Mouse (Mus musculus): ENCODE data around the gene 4930558K02Rik. TPM values are rescaled to one million over a fixed set of nuclear protein-coding genes. Genes with fewer than 3 reads are reported as not detected.

The 4930558K02Rik gene
- polyA plus RNA-seq, 1 experiment from 2014 or later, result not detected

GRCm38 (mm10) chr1:161931313-161931712, 48.1 kb downstream of the 4930558K02Rik start:
- peaks cover 4% of the 10 kb centered on the region; the same call in 1 of the 2 replicates for H3K4me1 ChIP-seq
- no peak overlapping the region for H3K4me3 ChIP-seq
- no peak overlapping the region for H3K9ac ChIP-seq
- no peaks in the 10 kb centered on the region for H3K36me3 ChIP-seq
- ATAC-seq (ENCODE audit: low FRiP score, low read depth), result no peak
- H3K9me3 ChIP-seq, result no peaks in the 10 kb centered on the region
- H3K4me2 ChIP-seq (replicated peaks), result peak overlapping the region; percentile 31; the same call in 1 of the 2 replicates
- WGBS, result 69% methylated on average over 4 of the region's 4 CpGs
- H3K27ac ChIP-seq, result no peak overlapping the region
- H3K27me3 ChIP-seq, result no peaks in the 10 kb centered on the region

DNA sequence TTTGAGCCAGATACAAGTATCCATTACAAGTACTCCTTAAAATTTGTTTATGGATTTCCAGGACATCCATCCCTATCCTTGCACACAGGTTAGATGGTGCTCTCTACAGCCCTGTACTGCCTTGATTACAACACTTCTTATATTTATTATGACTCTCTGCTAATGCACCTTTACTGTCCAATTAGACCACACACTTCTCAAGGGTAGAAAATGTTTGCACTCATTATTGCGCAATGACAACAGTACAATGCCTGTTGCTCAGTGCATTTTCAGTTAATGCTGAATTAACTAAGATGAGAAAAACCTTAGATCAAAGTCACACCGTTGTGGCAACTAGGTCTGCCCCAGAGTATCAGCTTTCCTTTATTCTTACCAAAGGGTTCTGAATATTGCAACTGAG, 51.5 kb downstream of the 4930558K02Rik start:
- H3K9ac ChIP-seq, result no peak overlapping the region
- WGBS, result 87% methylated on average over 2 of the region's 2 CpGs

DNA sequence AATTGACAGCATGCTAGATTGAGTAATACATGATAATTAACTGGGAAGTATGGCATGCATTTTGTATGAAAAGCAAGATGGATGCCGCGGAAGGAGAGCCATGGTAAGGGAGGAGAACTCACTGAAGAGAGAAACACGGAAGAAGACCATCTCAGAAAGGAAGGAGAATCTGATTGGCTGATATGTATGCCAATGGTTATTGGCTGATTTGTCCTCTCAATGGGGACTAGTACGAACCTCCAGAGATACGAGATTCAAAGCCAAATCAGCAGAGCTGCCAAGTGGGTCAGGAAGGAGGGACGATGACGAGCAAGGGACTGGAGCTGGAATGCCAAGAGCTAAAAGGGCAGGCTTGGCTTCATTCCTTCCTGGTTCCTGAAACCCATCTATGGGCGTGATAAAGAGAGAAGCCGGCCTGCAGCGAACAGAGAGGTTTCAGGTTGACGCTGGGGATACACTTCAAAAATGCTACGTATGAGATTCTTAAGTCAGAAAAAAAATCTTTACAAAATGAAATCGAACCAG, 54.1 kb downstream of the 4930558K02Rik start:
- no peak for ATAC-seq (ENCODE audit: low FRiP score, low read depth)
- H3K27ac ChIP-seq, result no peak overlapping the region
- H3K4me3 ChIP-seq, result no peak overlapping the region
- no peaks in the 10 kb centered on the region for H3K9me3 ChIP-seq
- H3K4me1 ChIP-seq, result no peaks in the 10 kb centered on the region
- H3K9ac ChIP-seq, result no peak overlapping the region
- WGBS, result 86% methylated on average over 13 of the region's 13 CpGs
- no peak overlapping the region for H3K4me2 ChIP-seq (replicated peaks)
- H3K36me3 ChIP-seq, result no peaks in the 10 kb centered on the region
- H3K27me3 ChIP-seq, result no peaks in the 10 kb centered on the region

More for the DNA sequence above, 51.5 kb downstream of the 4930558K02Rik start:
- Histone ChIP-seq H3K4me1 (peaks cover 4% of the 10 kb centered on the region; the same call in 1 of the 2 replicates), H3K27ac (no peak overlapping the region), H3K27me3 (no peaks in the 10 kb centered on the region), H3K4me2 (replicated peaks) (no peak overlapping the region), H3K36me3 (no peaks in the 10 kb centered on the region), H3K9me3 (no peaks in the 10 kb centered on the region), H3K4me3 (no peak overlapping the region)
- ATAC-seq (ENCODE audit: low FRiP score, low read depth), result no peak

GRCm38 (mm10) chr1:161924321-161924720, 55.1 kb downstream of the 4930558K02Rik start:
- 76% methylated on average over 3 of the region's 3 CpGs for WGBS
- no peaks in the 10 kb centered on the region for H3K4me1 ChIP-seq
- ATAC-seq (ENCODE audit: low FRiP score, low read depth), result no peak

GRCm38 (mm10) chr1:161921928-161922327, 57.5 kb downstream of the 4930558K02Rik start:
- no peak for ATAC-seq (ENCODE audit: low FRiP score, low read depth)
- H3K9me3 ChIP-seq, result no peaks in the 10 kb centered on the region
- H3K9ac ChIP-seq, result no peak overlapping the region
- H3K4me1 ChIP-seq, result peaks cover 15% of the 10 kb centered on the region
- H3K4me2 ChIP-seq (replicated peaks), result no peak overlapping the region
- no peak overlapping the region for H3K4me3 ChIP-seq
- H3K36me3 ChIP-seq, result no peaks in the 10 kb centered on the region
- no peaks in the 10 kb centered on the region for H3K27me3 ChIP-seq
- H3K27ac ChIP-seq, result no peak overlapping the region
- WGBS, result 79% methylated on average over 6 of the region's 6 CpGs

More at GRCm38 (mm10) chr1:161924321-161924720, 55.1 kb downstream of the 4930558K02Rik start:
- no peaks in the 10 kb centered on the region for H3K36me3 ChIP-seq
- H3K9me3 ChIP-seq, result no peaks in the 10 kb centered on the region
- H3K27me3 ChIP-seq, result no peaks in the 10 kb centered on the region
- H3K4me2 ChIP-seq (replicated peaks), result no peak overlapping the region
- no peak overlapping the region for H3K27ac ChIP-seq
- H3K4me3 ChIP-seq, result no peak overlapping the region
- no peak overlapping the region for H3K9ac ChIP-seq

DNA sequence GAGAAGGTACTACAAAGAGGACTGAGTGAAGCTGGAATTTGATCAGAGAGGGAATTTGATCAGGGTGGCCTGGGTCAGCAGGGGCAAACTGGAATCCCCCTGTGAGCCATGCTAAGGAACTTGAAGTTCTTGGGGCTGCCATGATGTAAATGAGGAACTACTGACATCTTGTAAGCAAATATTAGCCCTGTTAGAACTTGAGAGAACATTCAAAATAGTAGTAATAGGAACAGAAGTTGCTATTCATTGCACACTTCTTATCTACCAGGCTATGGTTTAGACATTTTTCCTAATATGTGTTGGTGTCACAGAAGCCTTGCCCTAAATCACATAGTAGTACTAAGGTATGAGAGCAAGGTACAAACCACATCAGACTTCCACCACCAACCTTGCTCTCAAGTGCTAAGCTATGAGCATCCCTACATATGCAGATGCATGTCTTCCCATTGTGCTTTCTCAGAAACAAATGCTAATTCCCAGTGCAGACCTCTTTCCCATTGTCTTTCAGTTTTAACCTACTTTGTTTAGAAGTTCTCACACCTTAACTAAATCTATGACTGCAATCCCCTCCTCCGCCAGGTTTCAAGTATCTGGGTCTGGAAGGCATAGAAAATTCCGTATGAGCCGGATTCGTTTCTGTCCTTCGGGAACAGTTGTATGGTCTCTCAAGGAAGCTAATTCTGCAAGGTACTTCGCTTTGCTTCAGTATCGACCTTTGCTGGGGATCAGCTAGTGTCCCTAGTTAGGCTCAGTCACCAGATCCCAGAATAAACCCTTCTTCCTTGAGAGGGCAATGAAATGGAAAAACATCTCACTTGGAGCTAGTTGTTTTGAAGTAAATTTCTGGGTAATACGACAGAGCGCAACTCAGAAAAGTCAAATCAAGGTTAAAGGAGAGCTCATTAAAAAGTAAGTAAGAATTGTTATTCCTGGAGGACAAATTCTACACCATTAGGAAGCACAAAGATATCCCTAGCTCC, 58.7 kb downstream of the 4930558K02Rik start:
- Histone ChIP-seq H3K27me3 (no peaks in the 10 kb centered on the region), H3K4me1 (peaks cover 15% of the 10 kb centered on the region), H3K9me3 (no peaks in the 10 kb centered on the region), H3K4me3 (no peak overlapping the region), H3K9ac (no peak overlapping the region), H3K27ac (no peak overlapping the region), H3K36me3 (no peaks in the 10 kb centered on the region), H3K4me2 (replicated peaks) (no peak overlapping the region)
- 74% methylated on average over 9 of the region's 9 CpGs for WGBS
- no peak for ATAC-seq (ENCODE audit: low FRiP score, low read depth)

DNA sequence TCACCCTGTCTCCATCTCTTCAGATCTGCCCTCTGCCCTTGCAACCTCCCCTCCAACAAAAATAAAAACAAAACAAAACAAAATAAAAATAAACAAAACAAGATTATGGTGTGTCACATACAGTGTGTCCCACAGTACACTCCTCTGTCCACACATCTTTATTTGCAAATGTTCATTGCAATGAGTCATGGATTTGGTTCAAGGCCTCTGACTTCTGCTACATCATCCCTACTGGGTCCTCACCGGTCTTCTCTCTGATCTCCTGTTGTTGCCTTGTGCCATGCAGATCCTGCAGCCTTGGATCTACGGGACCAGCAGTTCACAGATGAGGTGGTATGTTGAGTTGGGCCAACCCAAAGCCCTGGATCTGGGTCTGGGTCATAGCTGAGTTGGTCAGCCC, 59.8 kb downstream of the 4930558K02Rik start:
- Histone ChIP-seq H3K4me2 (replicated peaks) (no peak overlapping the region), H3K27ac (no peak overlapping the region), H3K9me3 (no peaks in the 10 kb centered on the region), H3K9ac (no peak overlapping the region), H3K4me3 (no peak overlapping the region), H3K27me3 (no peaks in the 10 kb centered on the region), H3K36me3 (no peaks in the 10 kb centered on the region), H3K4me1 (peaks cover 20% of the 10 kb centered on the region)
- 96% methylated on average over 2 of the region's 2 CpGs for WGBS
- no peak for ATAC-seq (ENCODE audit: low FRiP score, low read depth)

DNA sequence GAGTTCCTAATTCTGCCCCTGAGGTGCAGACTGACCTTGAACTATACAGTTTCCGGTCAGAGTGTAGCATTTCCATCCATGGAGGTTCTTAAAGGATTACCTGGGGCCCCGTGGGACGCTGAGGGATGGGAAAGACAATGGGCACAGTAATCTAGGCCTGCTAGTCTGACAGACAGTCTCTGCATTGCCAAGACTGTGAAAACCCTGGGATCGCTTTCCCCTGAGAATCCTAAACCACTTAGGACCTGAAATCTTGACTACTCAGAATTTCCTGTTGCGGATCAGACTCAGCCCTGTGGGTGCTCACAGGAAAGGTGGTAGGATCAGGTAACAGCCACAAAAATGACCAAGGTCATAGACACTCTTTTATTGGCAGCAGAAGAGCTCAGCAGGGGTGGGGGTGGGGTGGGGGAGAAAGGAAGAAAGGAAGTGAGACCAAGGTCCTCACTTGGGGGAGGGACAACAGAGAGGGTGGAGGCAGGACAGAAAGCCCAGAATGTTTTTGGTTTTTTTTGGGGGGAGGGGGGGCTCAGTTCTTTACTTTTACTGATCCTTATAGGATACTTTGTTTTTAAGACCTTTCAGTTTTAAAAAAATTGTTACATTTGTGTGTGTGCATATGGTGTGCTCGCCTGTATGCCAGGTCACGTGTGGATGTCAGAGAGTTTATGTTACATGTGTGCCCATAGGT, 60.6 kb downstream of the 4930558K02Rik start:
- H3K4me1 ChIP-seq, result peaks cover 28% of the 10 kb centered on the region
- no peaks in the 10 kb centered on the region for H3K27me3 ChIP-seq
- no peak for ATAC-seq (ENCODE audit: low FRiP score, low read depth)
- no peak overlapping the region for H3K27ac ChIP-seq
- H3K9ac ChIP-seq, result no peak overlapping the region; the same call in 1 of the 2 replicates
- no peak overlapping the region for H3K4me2 ChIP-seq (replicated peaks)
- 42% methylated on average over 7 of the region's 7 CpGs for WGBS
- H3K4me3 ChIP-seq, result no peak overlapping the region
- no peaks in the 10 kb centered on the region for H3K9me3 ChIP-seq
- no peaks in the 10 kb centered on the region for H3K36me3 ChIP-seq

DNA sequence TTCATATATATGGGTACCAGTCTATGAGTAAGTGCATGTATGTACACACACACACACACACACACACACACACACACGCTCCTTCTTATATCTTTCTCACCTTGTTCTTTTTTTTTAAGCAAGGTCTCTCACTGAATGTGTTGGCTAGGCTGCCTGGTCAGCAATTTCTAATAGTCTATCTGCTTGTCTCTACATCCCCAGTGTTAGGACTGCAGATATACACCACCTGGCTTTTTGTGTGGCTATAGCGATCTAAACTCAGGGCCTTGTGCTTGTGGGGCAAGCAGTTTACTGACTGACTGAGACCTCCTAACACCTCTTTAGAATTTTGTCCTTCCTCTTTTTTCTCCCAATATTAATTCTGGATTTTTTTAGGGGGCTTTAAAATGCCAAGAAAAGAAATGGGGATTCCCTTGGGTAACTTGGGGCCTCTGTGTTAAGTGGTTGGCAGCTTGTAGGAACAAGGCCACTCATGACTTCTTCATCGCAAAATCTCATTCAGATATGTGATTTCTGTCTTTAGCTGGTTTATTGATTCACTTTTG, 61.4 kb downstream of the 4930558K02Rik start:
- no peaks in the 10 kb centered on the region for H3K27me3 ChIP-seq
- ATAC-seq (ENCODE audit: low FRiP score, low read depth), result no peak
- peak overlapping the region; percentile 11; the same call in 1 of the 2 replicates for H3K27ac ChIP-seq
- H3K36me3 ChIP-seq, result no peaks in the 10 kb centered on the region
- H3K4me3 ChIP-seq, result no peak overlapping the region
- H3K4me2 ChIP-seq (replicated peaks), result no peak overlapping the region
- H3K9ac ChIP-seq, result no peak overlapping the region
- 75% methylated on average over 3 of the region's 3 CpGs for WGBS
- H3K4me1 ChIP-seq, result peaks cover 36% of the 10 kb centered on the region
- no peaks in the 10 kb centered on the region for H3K9me3 ChIP-seq

DNA sequence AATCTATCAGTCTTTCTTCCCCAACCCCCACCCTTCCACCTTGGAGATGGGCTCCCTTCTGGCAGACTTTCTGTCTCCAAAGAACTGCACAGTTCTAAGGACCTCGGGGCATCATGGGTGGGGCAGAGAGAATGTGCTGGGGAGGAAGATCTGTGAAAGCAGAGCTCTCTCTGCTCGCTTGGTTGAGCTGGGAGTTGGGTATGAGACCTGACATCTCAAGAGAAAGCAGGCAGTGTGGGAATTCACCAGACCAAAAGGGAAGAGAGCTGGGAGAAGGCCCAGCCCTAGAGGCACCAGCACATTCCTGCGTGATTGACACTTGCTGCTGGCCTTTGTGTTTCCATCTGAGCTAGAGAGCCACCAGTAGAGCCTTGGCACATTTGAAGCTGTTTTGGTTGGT, 63.4 kb downstream of the 4930558K02Rik start:
- H3K4me2 ChIP-seq (replicated peaks), result no peak overlapping the region
- H3K27ac ChIP-seq, result no peak overlapping the region
- no peaks in the 10 kb centered on the region for H3K36me3 ChIP-seq
- H3K9ac ChIP-seq, result no peak overlapping the region
- WGBS, result 59% methylated on average over 3 of the region's 3 CpGs
- no peak for ATAC-seq (ENCODE audit: low FRiP score, low read depth)
- no peaks in the 10 kb centered on the region for H3K27me3 ChIP-seq
- peaks cover 43% of the 10 kb centered on the region for H3K4me1 ChIP-seq
- no peak overlapping the region for H3K4me3 ChIP-seq
- no peaks in the 10 kb centered on the region for H3K9me3 ChIP-seq

GRCm38 (mm10) chr1:161913648-161913984, 65.8 kb downstream of the 4930558K02Rik start:
- Histone ChIP-seq H3K4me1 (peaks cover 39% of the 10 kb centered on the region), H3K27me3 (no peaks in the 10 kb centered on the region), H3K27ac (peak overlapping the region; percentile 73; the same call in 1 of the 2 replicates), H3K36me3 (no peaks in the 10 kb centered on the region), H3K9me3 (no peaks in the 10 kb centered on the region), H3K4me3 (no peak overlapping the region), H3K4me2 (replicated peaks) (0 out of 2 replicates have a peak overlapping the region, but pooled peaks have one; percentile 0), H3K9ac (no peak overlapping the region)
- WGBS, result 38% methylated on average over 7 of the region's 7 CpGs
- no peak for ATAC-seq (ENCODE audit: low FRiP score, low read depth)
